Mouse (Mus musculus): ENCODE data around the gene Cabp7. TPM values are rescaled to one million over a fixed set of nuclear protein-coding genes. Genes with fewer than 3 reads are reported as not detected.
"Not testable (repeated sequence)": the region's sequence is repeated elsewhere in the genome, so short reads cannot be mapped to it uniquely, and the experiment has no call there.

Gene Cabp7
- total RNA-seq, 4 experiments from 2014 or later, result not detected

- no peak for DNase-seq (ENCODE audit: low spot score)
Measured at GRCm38 (mm10) chr11:4747285-4747684, 707 bp upstream of the Cabp7 start.

- DNase-seq (ENCODE audit: low spot score), result no peak
Measured at GRCm38 (mm10) chr11:4745969-4746368, 609 bp downstream of the Cabp7 start.

GRCm38 (mm10) chr11:4744691-4745090, 1.9 kb downstream of the Cabp7 start:
- DNase-seq (ENCODE audit: low spot score), result no peak

GRCm38 (mm10) chr11:4740785-4741184, 5.8 kb downstream of the Cabp7 start:
- DNase-seq (ENCODE audit: low spot score), result no peak

- no peak for DNase-seq (ENCODE audit: low spot score)
Measured at GRCm38 (mm10) chr11:4738719-4739118, 7.9 kb downstream of the Cabp7 start.

- DNase-seq (ENCODE audit: low spot score), result no peak
Measured at GRCm38 (mm10) chr11:4737682-4738081, 8.9 kb downstream of the Cabp7 start.

- no peak for DNase-seq (ENCODE audit: low spot score)
Measured at GRCm38 (mm10) chr11:4736355-4736754, 10.2 kb downstream of the Cabp7 start.

GRCm38 (mm10) chr11:4734179-4734578, 12.4 kb downstream of the Cabp7 start:
- DNase-seq (ENCODE audit: low spot score), result no peak

GRCm38 (mm10) chr11:4731781-4732180, 14.8 kb downstream of the Cabp7 start:
- DNase-seq (ENCODE audit: low spot score), result no peak

- no peak for DNase-seq (ENCODE audit: low spot score)
Measured at GRCm38 (mm10) chr11:4730913-4731312, 15.7 kb downstream of the Cabp7 start.

GRCm38 (mm10) chr11:4730096-4730495, 16.5 kb downstream of the Cabp7 start:
- no peak for DNase-seq (ENCODE audit: low spot score)

GRCm38 (mm10) chr11:4729603-4730002, 17.0 kb downstream of the Cabp7 start:
- DNase-seq (ENCODE audit: low spot score), result no peak

- no peak for DNase-seq (ENCODE audit: low spot score)
Measured at GRCm38 (mm10) chr11:4721728-4722127, 24.9 kb downstream of the Cabp7 start.

- DNase-seq (ENCODE audit: low spot score), result no peak
Measured at GRCm38 (mm10) chr11:4720900-4721580, 25.5 kb downstream of the Cabp7 start.

GRCm38 (mm10) chr11:4720393-4720792, 26.2 kb downstream of the Cabp7 start:
- DNase-seq (ENCODE audit: low spot score), result no peak

- no peak for DNase-seq (ENCODE audit: low spot score)
Measured at GRCm38 (mm10) chr11:4719961-4720360, 26.6 kb downstream of the Cabp7 start.

GRCm38 (mm10) chr11:4718548-4718947, 28.0 kb downstream of the Cabp7 start:
- no peak for DNase-seq (ENCODE audit: low spot score)

GRCm38 (mm10) chr11:4716530-4717236, 29.9 kb downstream of the Cabp7 start:
- no peak for DNase-seq (ENCODE audit: low spot score)

GRCm38 (mm10) chr11:4715596-4715995, 31.0 kb downstream of the Cabp7 start:
- DNase-seq (ENCODE audit: low spot score), result no peak

GRCm38 (mm10) chr11:4714727-4715126, 31.9 kb downstream of the Cabp7 start:
- no peak for DNase-seq (ENCODE audit: low spot score)

- DNase-seq (ENCODE audit: low spot score), result no peak
Measured at GRCm38 (mm10) chr11:4712822-4713221, 33.8 kb downstream of the Cabp7 start.

- DNase-seq (ENCODE audit: low spot score), result not testable (repeated sequence)
Measured at GRCm38 (mm10) chr11:4710188-4710587, 36.4 kb downstream of the Cabp7 start.

GRCm38 (mm10) chr11:4705178-4705577, 41.4 kb downstream of the Cabp7 start:
- DNase-seq (ENCODE audit: low spot score), result no peak
